Mouse (Mus musculus) gastrocnemius, adult 2 months (tissue): ENCODE results near the gene Slc29a1. TPM values are rescaled to one million over a fixed set of nuclear protein-coding genes. Genes with fewer than 3 reads are reported as not detected.

Experiments used
- DNase-seq: peaks from one replicate; pipeline ENCODE4 v3.0.0; 2022
- H3K27ac ChIP-seq: fragments of 200-600 bp; 2 replicates; pipeline ENCODE4 v1.8.1; 2022; ENCODE audit warnings: mild to moderate bottlenecking
- H3K4me3 ChIP-seq: fragments of 200-600 bp; 2 replicates; pipeline ENCODE4 v1.8.1; 2022; ENCODE audit warnings: mild to moderate bottlenecking, moderate library complexity
- CTCF ChIP-seq: fragments of 200-600 bp; IDR thresholded peaks from 2 replicates; pipeline ENCODE4 v1.8.1; 2022; ENCODE audit warnings: antibody characterized with exemption, mild to moderate bottlenecking, moderate library complexity
- intact Hi-C: fragments of 180-260 bp; cut with DNase I; formaldehyde crosslinking; loops from one replicate; pipeline ENCODE4 v1.15.1; 2025
- total RNA-seq, 2 experiments: library from RNA; stranded (reverse); gene quantifications; 2 replicates each; pipeline ENCODE4 v1.2.3; 2021

Slc29a1 gene
- total RNA-seq, 2 experiments from 2014 or later: 27.4 to 44.7 TPM

- Histone ChIP-seq H3K27ac (no peak overlapping the region), H3K4me3 (no peak overlapping the region)
- intact Hi-C loops: no loop called here
- DNase-seq: no peak
- TF ChIP-seq CTCF: no peak
Measured at GRCm38 (mm10) chr17:45559732-45560525, 39.5 kb downstream of the Slc29a1 start.

DNA sequence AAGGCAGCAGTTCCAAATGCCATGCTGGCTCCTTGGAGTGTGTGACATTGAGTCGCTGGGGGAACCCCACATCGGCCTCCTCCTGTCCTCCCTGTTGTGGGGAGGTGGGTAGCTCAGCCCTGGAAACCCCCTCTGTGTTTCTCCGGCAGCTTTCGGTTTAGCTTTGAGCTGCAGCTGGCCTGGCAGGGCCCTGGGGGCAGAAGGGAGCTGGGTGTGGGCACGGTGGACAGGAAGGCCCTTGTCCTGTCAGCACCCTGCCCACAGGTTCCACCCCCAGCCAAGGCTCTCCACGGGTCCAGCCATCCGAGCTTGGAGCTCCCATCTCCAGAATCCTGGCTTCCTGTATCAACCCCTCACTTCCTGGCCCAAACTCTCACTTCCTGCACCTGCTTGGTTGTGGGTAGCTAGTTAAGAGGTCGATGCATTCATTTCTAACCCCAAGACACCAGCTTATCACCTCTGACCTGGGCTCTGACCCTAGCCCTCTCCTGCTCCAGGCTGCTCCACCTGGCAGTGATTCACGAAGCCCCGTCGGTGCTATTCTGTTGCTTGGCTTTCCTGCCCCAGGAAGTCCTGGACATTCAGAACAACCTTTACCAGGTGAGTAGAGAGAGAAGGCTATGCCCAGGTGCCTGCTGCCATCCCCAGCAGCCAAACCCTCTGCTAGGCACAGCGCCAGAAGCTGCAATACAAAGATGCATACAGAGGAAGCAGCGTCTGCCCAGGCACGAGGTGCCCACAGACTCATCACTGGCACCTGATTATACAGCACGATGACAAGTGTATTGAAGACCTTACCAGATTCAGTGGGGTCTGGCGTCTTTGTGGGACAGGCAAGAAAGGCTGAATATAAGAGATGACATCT lies 41.2 kb downstream of the Slc29a1 start:
- DNase-seq: no peak
- intact Hi-C loops: no loop called here
- Histone ChIP-seq H3K27ac (no peak overlapping the region), H3K4me3 (peak overlapping the region; percentile 13)
- TF ChIP-seq CTCF: no peak

DNA sequence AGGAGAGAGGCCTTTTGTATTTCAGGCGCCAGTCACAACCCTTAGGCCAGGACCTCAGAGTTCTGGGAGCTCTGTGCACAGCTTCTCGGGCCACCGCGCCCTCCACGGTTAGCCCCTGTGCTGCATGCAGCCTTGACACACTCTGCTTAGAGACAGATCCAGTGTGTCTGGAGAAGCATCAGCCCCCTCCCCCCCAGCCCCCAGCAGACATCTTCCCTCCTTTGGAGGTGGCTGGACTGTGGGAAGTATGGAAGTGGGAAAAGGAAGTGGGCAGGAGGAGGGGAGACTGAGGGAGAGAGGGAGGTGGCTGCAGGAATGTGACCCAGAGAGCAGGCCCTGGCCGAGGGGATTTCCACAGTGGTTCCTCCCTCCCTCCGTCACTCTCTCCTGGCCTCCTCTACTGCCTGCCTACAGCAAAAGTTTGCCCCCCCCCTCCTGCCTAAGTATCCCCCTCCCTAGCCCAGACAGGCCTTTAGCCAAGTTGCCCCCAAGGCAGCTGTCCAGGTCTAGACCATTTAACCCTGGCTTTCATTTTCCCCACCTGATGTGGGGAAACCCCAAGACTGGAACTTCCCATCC lies 42.1 kb downstream of the Slc29a1 start:
- TF ChIP-seq CTCF: no peak
- Histone ChIP-seq H3K4me3 (peak overlapping the region; percentile 72), H3K27ac (no peak overlapping the region)
- intact Hi-C loops: no loop called here
- DNase-seq: no peak

GRCm38 (mm10) chr17:45556514-45557245 lies 42.7 kb downstream of the Slc29a1 start:
- H3K4me3 ChIP-seq: peak overlapping the region; percentile 72
- intact Hi-C loops: no loop called here
- DNase-seq: no peak
- peak overlapping the region; percentile 71; the same call in 1 of the 2 replicates for H3K27ac ChIP-seq
- TF ChIP-seq CTCF: no peak

DNA sequence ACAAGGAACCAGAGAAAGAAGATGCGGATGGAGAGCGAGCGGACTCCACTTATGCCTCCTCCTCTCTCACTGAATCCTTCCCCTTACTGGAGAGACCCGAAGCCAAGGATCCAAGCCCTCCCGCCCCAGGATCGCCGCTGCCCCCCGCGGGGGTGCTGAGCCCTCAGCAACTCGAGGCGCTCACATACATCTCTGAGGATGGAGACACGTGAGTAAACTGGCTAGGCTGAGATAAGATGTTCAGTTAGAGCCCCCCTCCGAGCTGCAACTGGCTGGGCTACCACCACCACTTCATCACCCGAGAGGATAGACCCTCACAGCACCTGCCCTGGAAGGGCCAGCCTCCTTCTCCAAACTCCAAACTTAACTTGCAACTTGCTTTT lies 43.3 kb downstream of the Slc29a1 start:
- intact Hi-C loops: no loop called here
- no peak for TF ChIP-seq CTCF
- Histone ChIP-seq H3K4me3 (peak overlapping the region; percentile 72), H3K27ac (peak overlapping the region; percentile 71)
- DNase-seq: no peak

- peak within 1 kb of the TSS; percentile 72 for H3K4me3 ChIP-seq
- intact Hi-C loops: no loop called here
- peak within 1 kb of the TSS; percentile 71 for H3K27ac ChIP-seq
- TF ChIP-seq CTCF: no peak
- peak; percentile 95 for DNase-seq
Measured at GRCm38 (mm10) chr17:45555452-45556106, 43.8 kb downstream of the Slc29a1 start, which contains the start of gene Nfkbie. Gene Nfkbie, plus strand, starts transcription at chr17:45555703.

DNA sequence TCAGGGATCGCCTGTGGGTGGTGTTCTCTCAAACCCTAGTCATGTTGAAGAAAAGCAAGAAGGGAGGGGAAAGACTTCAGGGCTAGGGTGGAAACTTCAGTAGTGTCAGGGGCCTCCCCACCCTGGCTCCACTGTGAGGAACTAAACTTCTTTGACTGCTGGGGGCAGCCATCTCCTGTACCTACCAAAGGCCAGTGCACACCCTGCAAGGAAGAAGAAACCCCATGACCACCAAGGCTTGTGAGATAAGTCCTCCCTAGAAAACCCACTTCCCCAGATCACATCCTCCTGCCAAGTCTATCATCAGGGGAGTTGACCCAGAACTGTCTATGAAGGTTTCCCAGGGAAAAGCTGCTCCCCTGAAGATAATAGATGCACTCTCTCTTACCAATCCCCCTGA lies 45.0 kb downstream of the Slc29a1 start:
- TF ChIP-seq CTCF: no peak
- Histone ChIP-seq H3K4me3 (no peak overlapping the region), H3K27ac (no peak overlapping the region)
- DNase-seq: no peak
- intact Hi-C loops: no loop called here

DNA sequence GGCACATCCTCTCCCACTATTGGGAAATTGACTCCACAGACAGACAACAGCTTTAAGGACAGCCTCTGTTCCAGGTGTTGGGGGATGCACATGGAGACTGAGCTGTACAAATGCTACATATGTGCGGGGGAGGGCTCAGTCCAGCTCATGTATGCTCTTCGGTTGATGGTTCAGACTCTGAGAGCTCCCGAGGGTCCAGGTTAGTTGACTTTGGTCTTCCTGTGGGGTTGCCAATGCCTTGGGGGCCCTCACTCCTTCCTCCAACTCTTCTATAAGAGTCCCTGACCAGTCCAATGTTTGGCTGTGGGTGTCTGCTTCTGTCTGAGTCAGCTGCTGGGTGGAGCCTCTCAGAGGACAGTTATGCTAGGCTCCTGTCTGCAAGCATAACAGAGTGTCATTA lies 46.3 kb downstream of the Slc29a1 start:
- intact Hi-C loops: no loop called here
- no peak overlapping the region for H3K27ac ChIP-seq
- DNase-seq: no peak
- no peak overlapping the region for H3K4me3 ChIP-seq
- no peak for TF ChIP-seq CTCF

- peak; percentile 92 for TF ChIP-seq CTCF
- H3K27ac ChIP-seq: no peak overlapping the region
- intact Hi-C loops: loop anchor here (1.0 kb wide), 2 partner anchors 36 to 74 kb away; no protein-coding TSS in a partner anchor
- peak; percentile 78 for DNase-seq
- no peak overlapping the region for H3K4me3 ChIP-seq
Measured at GRCm38 (mm10) chr17:45551816-45552451, 47.5 kb downstream of the Slc29a1 start.

GRCm38 (mm10) chr17:45551249-45551796 lies 48.1 kb downstream of the Slc29a1 start:
- intact Hi-C loops: no loop called here
- no peak for TF ChIP-seq CTCF
- no peak for DNase-seq
- Histone ChIP-seq H3K27ac (no peak overlapping the region), H3K4me3 (no peak overlapping the region)

DNA sequence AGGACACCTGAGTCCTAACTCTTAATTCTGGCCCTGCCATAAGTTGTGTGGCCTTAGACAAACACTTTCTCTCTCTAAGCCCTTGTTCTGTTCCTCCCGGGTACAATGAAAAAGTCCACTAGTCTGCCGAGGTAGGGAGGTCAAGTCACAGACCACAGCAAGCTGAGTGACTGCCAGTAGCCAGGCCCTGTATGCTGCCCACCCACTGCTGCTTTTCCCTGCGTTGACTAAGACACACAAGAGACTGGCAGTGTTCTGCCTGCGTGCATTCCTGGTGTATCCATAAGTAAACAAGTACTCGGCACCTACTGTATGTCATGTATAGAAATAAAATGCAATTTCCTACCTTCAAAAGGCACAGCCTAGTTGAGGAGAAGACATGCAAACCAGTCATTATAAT lies 49.2 kb downstream of the Slc29a1 start:
- intact Hi-C loops: no loop called here

More for the DNA sequence above, 49.2 kb downstream of the Slc29a1 start:
- Histone ChIP-seq H3K27ac (no peak overlapping the region), H3K4me3 (no peak overlapping the region)
- no peak for TF ChIP-seq CTCF
- DNase-seq: no peak
